Mouse (Mus musculus) ES-E14 (cell line): ENCODE results near the gene Srxn1.

Experiments used
- CHD2 ChIP-seq: IDR thresholded peaks from 2 replicates; pipeline ENCODE4 v1.6.1; 2014; ENCODE audit warnings: mild to moderate bottlenecking, low read depth, low read length, inconsistent platforms
- MAFK ChIP-seq: IDR thresholded peaks from 2 replicates; pipeline ENCODE4 v1.6.1; 2014; ENCODE audit warnings: mild to moderate bottlenecking, low read depth, low read length, inconsistent platforms; ENCODE audit not compliant: insufficient read depth
- ZC3H11A ChIP-seq: IDR thresholded peaks from 2 replicates; pipeline ENCODE4 v1.6.1; 2012; ENCODE audit warnings: low read depth, mild to moderate bottlenecking, inconsistent platforms, low read length, borderline replicate concordance
- ZNF384 ChIP-seq: IDR thresholded peaks from 2 replicates; pipeline ENCODE4 v1.6.1; 2012; ENCODE audit warnings: low read depth, low read length, inconsistent platforms

GRCm38 (mm10) chr2:152149891-152150290 lies 44.6 kb downstream of the Srxn1 start:
- TF ChIP-seq ZNF384 (no peak), ZC3H11A (no peak), CHD2 (no peak), MAFK (no peak)
